Mouse (Mus musculus) limb, embryonic 12.5 days (tissue): ENCODE data around the gene Ppp4r2. TPM values are rescaled to one million over a fixed set of nuclear protein-coding genes. Genes with fewer than 3 reads are reported as not detected.

Experiments used
- ATAC-seq: fragments of 200-750 bp; cut with Nextera tagmentation; 2 replicates; pipeline ENCODE4 v1.8.0; 2017; ENCODE audit warnings: low read depth, moderate TSS enrichment; ENCODE audit not compliant: insufficient number of reproducible peaks, insufficient read depth, low FRiP score, low TSS enrichment
- H3K27ac ChIP-seq: fragments of 300-500 bp; sonication (generic); 2 replicates; pipeline ENCODE4 v1.5.1; 2016; ENCODE audit warnings: mild to moderate bottlenecking, moderate library complexity
- H3K27me3 ChIP-seq: fragments of 300-500 bp; sonication (generic); 2 replicates; pipeline ENCODE4 v1.6.1; 2016; ENCODE audit warnings: mild to moderate bottlenecking, moderate library complexity
- H3K36me3 ChIP-seq: fragments of 300-500 bp; sonication (generic); 2 replicates; pipeline ENCODE4 v1.6.1; 2016; ENCODE audit warnings: mild to moderate bottlenecking, moderate library complexity
- H3K4me1 ChIP-seq: fragments of 300-500 bp; sonication (generic); replicated peaks from 2 replicates; pipeline ENCODE4 v1.6.1; 2016
- H3K4me2 ChIP-seq: fragments of 300-500 bp; sonication (generic); 2 replicates; pipeline ENCODE4 v1.6.1; 2016; ENCODE audit warnings: mild to moderate bottlenecking, moderate library complexity
- H3K4me3 ChIP-seq: fragments of 300-500 bp; sonication (generic); replicated peaks from 2 replicates; pipeline ENCODE4 v1.5.1; 2016; ENCODE audit warnings: mild to moderate bottlenecking
- H3K9ac ChIP-seq: fragments of 300-500 bp; sonication (generic); replicated peaks from 2 replicates; pipeline ENCODE4 v1.6.1; 2016; ENCODE audit warnings: mild to moderate bottlenecking, moderate library complexity
- H3K9me3 ChIP-seq: fragments of 300-500 bp; sonication (generic); 2 replicates; pipeline ENCODE4 v1.6.1; 2016; ENCODE audit warnings: mild to moderate bottlenecking, moderate library complexity
- WGBS: fragments of 180-500 bp; shearing (Covaris S2); methylation state at CpG from one replicate; pipeline ENCODE4 v1.1.7; 2016; 5-methylcytosine and 5-hydroxymethylcytosine counted together
- polyA plus RNA-seq: library from polyadenylated mRNA; unstranded; fragments of >200 nt; fragmentation: Nextera tagmentation; extraction: Ambion mirVana; gene quantifications from 2 replicates; pipeline ENCODE4 v1.2.1, GENCODE M21; 2016

The Ppp4r2 gene
- polyA plus RNA-seq, 1 experiment from 2014 or later: 25.0 TPM

DNA sequence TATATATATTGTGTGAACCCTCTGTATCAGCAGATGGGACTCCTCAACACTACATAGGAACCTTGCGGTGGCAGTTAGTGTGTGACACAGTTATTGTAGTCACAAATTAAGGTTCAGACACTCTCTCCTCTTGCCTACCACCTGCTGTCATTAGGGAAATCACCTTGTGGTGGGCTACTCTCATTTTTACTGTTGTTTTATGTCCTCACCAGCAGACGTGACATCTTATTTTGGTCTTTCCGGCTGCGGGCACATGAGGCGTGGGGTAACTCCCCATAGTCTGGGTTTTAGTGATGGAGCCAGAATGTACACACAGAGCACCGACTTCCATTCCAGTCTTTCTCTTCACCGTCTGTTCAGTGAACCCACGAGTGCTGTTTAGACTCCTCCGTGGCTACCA is 26.2 kb upstream of the Ppp4r2 start:
- Histone ChIP-seq H3K4me3 (no peak overlapping the region), H3K27me3 (no peaks in the 10 kb centered on the region), H3K4me1 (peaks cover 10% of the 10 kb centered on the region), H3K9me3 (no peaks in the 10 kb centered on the region), H3K36me3 (no peaks in the 10 kb centered on the region), H3K27ac (no peak overlapping the region), H3K4me2 (no peak overlapping the region), H3K9ac (no peak overlapping the region)
- 87% methylated on average over 9 of the region's 9 CpGs for WGBS
- no peak for ATAC-seq

DNA sequence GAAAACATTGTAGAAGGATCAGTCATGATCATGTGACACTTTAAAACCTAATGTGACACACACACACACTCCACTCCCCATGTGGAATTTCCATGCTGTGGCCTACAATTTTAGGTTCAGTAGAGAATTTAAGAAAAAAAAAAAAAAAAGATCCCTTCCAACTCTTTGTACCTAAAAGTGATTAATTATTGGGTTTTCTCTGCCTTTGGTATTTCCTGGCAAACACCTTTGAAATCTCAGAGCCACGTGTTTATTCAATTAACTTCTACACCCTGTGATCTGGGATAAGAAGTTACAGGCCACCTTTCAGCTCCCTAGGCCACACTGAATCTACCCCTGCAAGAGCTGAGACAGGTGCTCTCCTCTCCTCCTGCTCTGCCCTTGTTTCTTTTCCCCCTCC is 25.7 kb upstream of the Ppp4r2 start:
- no peak for ATAC-seq
- no peak overlapping the region for H3K4me2 ChIP-seq
- no peak overlapping the region for H3K9ac ChIP-seq

DNA sequence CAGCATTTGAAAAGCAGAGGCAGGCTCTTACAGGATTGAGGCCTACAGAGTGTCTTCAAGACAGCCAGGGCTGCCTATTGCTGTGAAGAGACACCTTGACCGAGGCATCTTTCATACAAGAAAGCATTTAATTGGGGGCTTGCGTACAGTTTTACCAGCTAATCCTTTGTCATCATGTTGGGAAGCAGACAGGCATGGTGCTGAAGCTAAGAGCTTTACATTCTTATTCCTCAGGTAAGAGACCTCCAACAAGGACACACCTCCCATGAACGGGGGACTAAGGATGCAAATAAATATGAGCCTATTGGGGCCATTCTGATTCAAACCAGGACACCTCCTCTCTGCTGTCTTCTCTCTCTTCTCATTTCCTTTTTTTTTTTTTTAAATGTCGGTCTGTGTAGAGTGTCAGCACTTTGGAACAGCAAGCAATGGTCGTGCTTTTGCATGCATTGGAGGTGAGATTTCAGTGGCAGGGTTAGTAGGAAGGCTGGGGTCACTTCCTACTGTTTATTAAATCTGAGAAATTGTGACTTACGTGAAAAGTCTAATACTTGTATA is 25.1 kb upstream of the Ppp4r2 start:
- H3K9ac ChIP-seq: no peak overlapping the region
- no peak overlapping the region for H3K4me2 ChIP-seq
- WGBS: 88% methylated on average over 6 of the region's 6 CpGs
- H3K9me3 ChIP-seq: no peaks in the 10 kb centered on the region
- H3K4me1 ChIP-seq: no peaks in the 10 kb centered on the region
- no peaks in the 10 kb centered on the region for H3K27me3 ChIP-seq
- H3K36me3 ChIP-seq: no peaks in the 10 kb centered on the region
- no peak overlapping the region for H3K27ac ChIP-seq
- H3K4me3 ChIP-seq: no peak overlapping the region
- no peak for ATAC-seq

More for the DNA sequence above, 25.7 kb upstream of the Ppp4r2 start:
- peaks cover 5% of the 10 kb centered on the region for H3K4me1 ChIP-seq
- H3K27ac ChIP-seq: no peak overlapping the region
- no peaks in the 10 kb centered on the region for H3K36me3 ChIP-seq
- WGBS: 20% methylated on average over 1 of the region's 1 CpGs
- H3K27me3 ChIP-seq: no peaks in the 10 kb centered on the region
- H3K4me3 ChIP-seq: no peak overlapping the region
- H3K9me3 ChIP-seq: no peaks in the 10 kb centered on the region

DNA sequence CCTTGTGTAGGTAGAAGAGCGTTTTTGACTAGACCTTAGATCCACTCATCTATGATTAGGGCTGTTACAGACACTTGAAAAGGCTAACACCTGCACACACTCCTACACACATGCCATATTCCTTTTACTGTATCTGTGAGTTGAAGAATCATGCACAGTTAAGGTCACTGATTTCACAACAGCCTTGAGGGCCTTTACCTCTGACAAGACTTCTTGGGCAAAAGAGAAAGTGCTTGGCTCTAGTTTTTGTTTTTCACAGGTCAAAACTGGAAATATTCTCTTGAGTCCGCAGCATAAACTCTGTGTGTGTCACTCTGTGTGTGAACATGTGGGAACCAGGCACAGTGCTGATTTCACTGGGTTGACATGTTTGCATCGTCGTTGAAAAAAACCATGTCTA is 23.3 kb upstream of the Ppp4r2 start:
- no peak for ATAC-seq
- Histone ChIP-seq H3K9ac (no peak overlapping the region), H3K4me1 (no peaks in the 10 kb centered on the region), H3K4me2 (no peak overlapping the region), H3K36me3 (no peaks in the 10 kb centered on the region), H3K27me3 (no peaks in the 10 kb centered on the region), H3K27ac (no peak overlapping the region), H3K9me3 (no peaks in the 10 kb centered on the region), H3K4me3 (no peak overlapping the region)
- WGBS: 91% methylated on average over 4 of the region's 4 CpGs

DNA sequence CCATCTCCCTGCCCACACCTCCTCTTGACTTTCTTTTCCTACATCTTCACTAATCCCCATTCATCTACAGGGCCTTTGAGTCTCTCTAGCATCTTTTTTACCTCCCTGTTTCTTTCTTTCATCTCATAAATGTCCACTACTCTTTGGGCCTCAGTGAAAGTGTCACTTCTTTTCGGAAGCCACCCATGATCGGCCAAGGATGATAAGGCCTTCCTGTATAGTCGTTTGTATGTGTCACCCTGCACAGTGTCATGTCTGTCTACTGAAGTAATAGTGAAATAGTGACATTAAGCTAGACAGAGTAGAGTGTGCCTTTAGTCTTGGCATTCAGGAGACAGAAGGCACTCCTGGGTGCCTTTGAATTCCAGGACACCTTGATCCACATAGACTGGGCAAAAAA is 21.7 kb upstream of the Ppp4r2 start:
- Histone ChIP-seq H3K4me3 (no peak overlapping the region), H3K9ac (no peak overlapping the region), H3K4me1 (no peaks in the 10 kb centered on the region), H3K4me2 (no peak overlapping the region), H3K27ac (no peak overlapping the region), H3K9me3 (no peaks in the 10 kb centered on the region), H3K27me3 (no peaks in the 10 kb centered on the region), H3K36me3 (no peaks in the 10 kb centered on the region)
- WGBS: 89% methylated on average over 3 of the region's 3 CpGs
- ATAC-seq: no peak

DNA sequence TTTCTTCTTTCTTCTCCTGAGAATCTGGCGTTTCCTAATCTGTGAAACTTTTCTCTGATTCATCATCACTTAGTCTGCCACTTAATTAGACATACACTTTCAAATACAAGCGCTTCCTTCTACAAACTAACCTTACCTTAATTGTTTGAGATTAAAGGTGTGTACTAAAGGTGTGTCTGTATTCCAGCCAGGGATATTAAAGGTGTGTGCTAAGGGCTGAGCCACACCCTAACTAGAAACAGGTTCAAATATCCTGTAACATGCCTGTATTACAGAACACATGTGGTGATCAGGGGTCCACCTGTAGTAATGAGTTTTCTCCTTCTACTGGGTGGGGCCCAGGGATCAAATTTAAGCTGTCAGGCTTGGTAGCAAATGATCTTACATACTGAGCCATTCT is 12.1 kb upstream of the Ppp4r2 start:
- ATAC-seq: no peak
- H3K9ac ChIP-seq: no peak overlapping the region
- 79% methylated on average over 2 of the region's 2 CpGs for WGBS
- H3K27ac ChIP-seq: no peak overlapping the region
- no peak overlapping the region for H3K4me2 ChIP-seq
- H3K27me3 ChIP-seq: no peaks in the 10 kb centered on the region
- no peak overlapping the region for H3K4me3 ChIP-seq
- H3K36me3 ChIP-seq: no peaks in the 10 kb centered on the region
- no peaks in the 10 kb centered on the region for H3K9me3 ChIP-seq
- H3K4me1 ChIP-seq: 0 out of 2 replicates have a peak, but pooled peaks cover 6% of the 10 kb centered on the region

DNA sequence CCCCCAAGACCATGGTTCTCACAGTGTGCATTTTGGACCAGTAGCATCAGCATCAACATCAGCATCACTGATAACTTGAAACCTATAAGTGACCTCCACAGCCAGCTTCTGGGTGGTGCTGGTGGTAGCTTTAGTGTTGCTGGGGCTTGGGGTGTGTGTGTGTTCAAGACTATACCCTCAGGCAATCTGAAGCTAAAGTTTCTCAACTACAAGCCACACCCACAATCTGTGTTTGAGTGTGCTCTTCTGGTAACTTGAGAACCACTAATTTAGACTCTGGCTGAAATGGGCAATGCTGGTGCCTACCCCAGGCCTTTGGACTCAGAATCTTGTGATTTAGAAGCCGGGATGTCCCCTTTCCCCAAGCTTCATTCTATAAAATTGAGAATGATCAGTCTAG is 10.1 kb upstream of the Ppp4r2 start:
- no peak overlapping the region for H3K27ac ChIP-seq
- no peak overlapping the region for H3K4me2 ChIP-seq
- H3K9me3 ChIP-seq: no peaks in the 10 kb centered on the region
- H3K4me1 ChIP-seq: 0 out of 2 replicates have a peak, but pooled peaks cover 6% of the 10 kb centered on the region
- no peak for ATAC-seq
- no peaks in the 10 kb centered on the region for H3K27me3 ChIP-seq
- WGBS: 48% methylated on average over 1 of the region's 1 CpGs
- H3K4me3 ChIP-seq: no peak overlapping the region
- H3K9ac ChIP-seq: no peak overlapping the region
- H3K36me3 ChIP-seq: no peaks in the 10 kb centered on the region

DNA sequence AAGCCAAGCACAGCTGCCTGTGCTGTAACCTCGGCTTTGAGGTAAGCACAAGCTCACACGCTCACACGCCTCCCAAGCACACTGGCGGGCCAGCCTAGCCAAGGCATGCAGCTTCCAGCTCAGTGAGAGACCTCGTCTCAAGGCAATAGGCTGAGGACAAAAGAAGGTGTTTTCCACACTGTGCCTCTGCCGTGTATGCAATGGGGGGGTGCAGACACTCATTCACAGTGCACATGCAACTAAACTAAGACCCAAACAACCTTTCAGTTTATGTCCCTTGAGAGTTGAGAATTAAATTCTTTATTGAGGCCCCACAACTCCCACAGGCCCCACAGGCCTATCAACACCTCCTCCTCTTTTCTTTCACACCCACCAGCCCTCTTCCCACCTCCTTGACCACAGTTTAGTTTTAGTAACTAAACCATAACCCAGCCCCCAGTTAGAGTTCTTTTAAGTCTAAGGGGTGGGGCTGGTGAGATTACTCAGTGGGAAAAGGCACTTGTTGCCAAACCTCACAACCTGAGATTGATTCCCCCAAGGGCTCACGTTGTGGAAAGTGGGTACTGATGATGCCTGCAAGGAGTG is 8.9 kb upstream of the Ppp4r2 start:
- H3K27ac ChIP-seq: no peak overlapping the region
- no peaks in the 10 kb centered on the region for H3K36me3 ChIP-seq
- no peaks in the 10 kb centered on the region for H3K9me3 ChIP-seq
- no peaks in the 10 kb centered on the region for H3K27me3 ChIP-seq
- no peak overlapping the region for H3K4me3 ChIP-seq
- H3K4me2 ChIP-seq: no peak overlapping the region
- H3K9ac ChIP-seq: no peak overlapping the region
- peak; percentile 66 for ATAC-seq
- WGBS: 44% methylated on average over 7 of the region's 7 CpGs
- 0 out of 2 replicates have a peak, but pooled peaks cover 6% of the 10 kb centered on the region for H3K4me1 ChIP-seq

DNA sequence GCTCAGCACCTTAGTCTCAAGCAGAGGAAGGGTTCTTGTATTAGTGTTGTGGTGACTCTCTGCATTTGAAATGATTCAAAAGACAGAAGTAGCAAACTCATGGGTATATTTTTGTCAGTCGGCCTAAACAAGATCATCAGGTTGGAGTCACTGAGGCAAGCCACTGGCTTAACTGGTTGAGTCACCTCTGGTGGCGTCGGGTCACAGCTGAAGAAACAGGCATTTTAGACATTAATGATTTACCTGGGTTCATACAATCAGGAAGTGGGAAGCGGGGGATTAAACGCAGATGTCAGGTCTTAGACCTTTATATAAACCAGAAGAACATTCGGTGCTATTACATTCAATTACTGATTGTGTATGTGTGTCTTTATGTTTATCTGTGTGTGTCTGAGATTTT is 7.4 kb upstream of the Ppp4r2 start:
- no peak for ATAC-seq
- no peak overlapping the region for H3K9ac ChIP-seq
- WGBS: 70% methylated on average over 6 of the region's 6 CpGs
- H3K27me3 ChIP-seq: no peaks in the 10 kb centered on the region
- H3K4me2 ChIP-seq: no peak overlapping the region
- H3K9me3 ChIP-seq: no peaks in the 10 kb centered on the region
- H3K27ac ChIP-seq: no peak overlapping the region
- no peaks in the 10 kb centered on the region for H3K36me3 ChIP-seq
- H3K4me3 ChIP-seq: no peak overlapping the region
- 0 out of 2 replicates have a peak, but pooled peaks cover 6% of the 10 kb centered on the region for H3K4me1 ChIP-seq

DNA sequence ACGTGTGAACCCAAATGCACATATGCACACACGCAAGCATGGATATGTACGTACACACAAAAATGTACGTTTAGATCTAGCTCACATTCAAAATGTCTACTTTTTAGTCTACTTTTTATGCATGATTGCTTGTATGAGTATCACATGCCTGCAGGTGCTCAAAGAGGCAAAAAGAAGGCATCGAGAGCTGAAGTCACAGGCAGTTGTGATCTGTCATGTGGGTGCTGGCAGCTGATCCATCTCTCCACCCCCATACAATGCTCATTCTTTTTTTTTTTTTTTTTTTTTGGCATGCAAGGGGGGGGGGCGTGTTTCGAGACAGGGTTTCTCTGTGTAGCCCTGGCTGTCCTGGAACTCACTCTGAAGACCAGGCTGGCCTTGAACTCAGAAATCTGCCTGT is 4.9 kb upstream of the Ppp4r2 start:
- no peaks in the 10 kb centered on the region for H3K27me3 ChIP-seq
- H3K27ac ChIP-seq: no peak overlapping the region
- 0 out of 2 replicates have a peak, but pooled peaks cover 6% of the 10 kb centered on the region for H3K4me1 ChIP-seq
- no peaks in the 10 kb centered on the region for H3K36me3 ChIP-seq
- H3K4me2 ChIP-seq: no peak overlapping the region
- no peak overlapping the region for H3K9ac ChIP-seq
- no peak overlapping the region for H3K4me3 ChIP-seq
- WGBS: 96% methylated on average over 7 of the region's 7 CpGs
- no peak for ATAC-seq
- H3K9me3 ChIP-seq: no peaks in the 10 kb centered on the region

DNA sequence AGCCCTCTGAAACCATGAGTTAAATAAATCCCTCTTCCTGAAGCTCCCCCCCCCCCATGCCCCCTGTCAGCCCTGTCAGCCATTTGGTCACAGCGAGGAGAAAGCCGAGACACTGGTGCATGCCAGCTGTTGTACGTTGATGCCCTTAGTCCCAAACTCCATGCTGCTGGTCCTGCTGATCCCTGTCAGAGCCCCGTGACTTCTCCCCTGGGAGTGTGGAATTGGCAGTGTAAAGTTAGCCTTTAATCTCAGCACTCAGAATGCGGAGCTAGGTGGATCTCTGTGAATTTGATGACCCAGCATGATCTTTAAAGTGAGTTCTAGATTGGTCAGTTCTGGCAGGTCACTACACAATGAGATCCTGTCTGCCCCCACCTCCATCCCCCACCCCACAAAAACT is 3.7 kb upstream of the Ppp4r2 start:
- Histone ChIP-seq H3K36me3 (peaks cover 2% of the 10 kb centered on the region; the same call in 1 of the 2 replicates), H3K9me3 (no peaks in the 10 kb centered on the region), H3K27me3 (no peaks in the 10 kb centered on the region), H3K27ac (no peak overlapping the region), H3K9ac (no peak overlapping the region), H3K4me2 (no peak overlapping the region), H3K4me3 (no peak overlapping the region), H3K4me1 (0 out of 2 replicates have a peak, but pooled peaks cover 3% of the 10 kb centered on the region)
- no peak for ATAC-seq
- WGBS: 75% methylated on average over 5 of the region's 5 CpGs

DNA sequence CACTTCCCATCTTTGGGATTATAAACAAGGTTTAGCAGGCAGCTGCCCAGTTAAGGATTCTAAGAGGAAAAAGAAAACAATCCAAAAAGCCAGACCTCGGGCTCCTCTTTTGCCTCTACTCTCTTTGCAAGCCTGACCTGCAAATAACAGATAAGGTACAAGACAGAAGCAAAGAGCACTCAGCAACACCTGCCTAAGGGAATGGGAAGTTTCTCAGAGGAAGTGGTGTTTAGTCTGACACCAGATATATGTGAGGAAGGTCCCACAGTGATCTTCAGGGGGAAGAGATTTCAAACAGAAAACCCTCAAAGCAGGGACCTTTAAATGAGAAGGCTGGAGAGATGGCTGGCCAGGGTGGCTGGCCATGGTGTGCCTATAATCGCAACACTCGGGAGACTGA is 2.2 kb upstream of the Ppp4r2 start:
- 87% methylated on average over 3 of the region's 3 CpGs for WGBS
- Histone ChIP-seq H3K36me3 (peaks cover 16% of the 10 kb centered on the region), H3K9me3 (no peaks in the 10 kb centered on the region), H3K27ac (no peak overlapping the region), H3K4me3 (no peak overlapping the region), H3K9ac (no peak overlapping the region), H3K27me3 (no peaks in the 10 kb centered on the region), H3K4me1 (0 out of 2 replicates have a peak, but pooled peaks cover 3% of the 10 kb centered on the region), H3K4me2 (no peak overlapping the region)
- ATAC-seq: no peak
